Mouse (Mus musculus) spleen, adult 2 months (tissue): ENCODE data around the gene Smim15. TPM values are rescaled to one million over a fixed set of nuclear protein-coding genes. Genes with fewer than 3 reads are reported as not detected.

Source experiments
- DNase-seq, 2 experiments: peaks; one replicate each; pipeline versions ENCODE4 v3.0.0 to v3.0.0-alpha.2; 2012 to 2021; ENCODE audit warnings: low spot score in 2 of 2, low read depth in 1 of 2
- H3K27ac ChIP-seq: fragments of 200-500 bp; 2 replicates; pipeline ENCODE4 v1.5.1; 2012; ENCODE audit warnings: low read length, inconsistent platforms; ENCODE audit not compliant: insufficient read depth
- H3K27me3 ChIP-seq: fragments of 200-500 bp; 2 replicates; pipeline ENCODE4 v1.6.1; 2012; ENCODE audit warnings: mild to moderate bottlenecking, moderate library complexity, low read length, inconsistent platforms; ENCODE audit not compliant: control insufficient read depth, insufficient read depth
- H3K36me3 ChIP-seq: fragments of 200-500 bp; 2 replicates; pipeline ENCODE4 v1.6.1; 2012; ENCODE audit warnings: mild to moderate bottlenecking, low read length, inconsistent platforms; ENCODE audit not compliant: control insufficient read depth, insufficient read depth
- H3K4me1 ChIP-seq: fragments of 200-500 bp; 2 replicates; pipeline ENCODE4 v1.6.1; 2011; ENCODE audit warnings: inconsistent platforms; ENCODE audit not compliant: control insufficient read depth, insufficient read depth, insufficient read length
- H3K4me3 ChIP-seq: fragments of 200-500 bp; 2 replicates; pipeline ENCODE4 v1.5.1; 2011; ENCODE audit warnings: mild to moderate bottlenecking, inconsistent platforms; ENCODE audit not compliant: insufficient read depth, insufficient read length; ENCODE audit errors: extremely low read depth
- CTCF ChIP-seq: fragments of 200-500 bp; IDR thresholded peaks from 2 replicates; pipeline ENCODE4 v1.5.1; 2011; ENCODE audit warnings: mild to moderate bottlenecking, inconsistent platforms; ENCODE audit not compliant: insufficient read depth, insufficient read length, insufficient replicate concordance; ENCODE audit errors: extremely low read depth
- POLR2A ChIP-seq: fragments of 200-500 bp; IDR thresholded peaks from 2 replicates; pipeline ENCODE4 v1.6.1; 2011; ENCODE audit warnings: low read depth, low read length, inconsistent platforms
- WGBS: fragments of 180-500 bp; shearing (Covaris S2); methylation state at CpG from one replicate; pipeline ENCODE4 v1.1.7; 2018; 5-methylcytosine and 5-hydroxymethylcytosine counted together
- polyA plus RNA-seq: library from polyadenylated mRNA; depleted of rRNA; stranded (reverse); fragments of >200 nt; gene quantifications from 2 replicates; pipeline ENCODE4 v1.2.3, GENCODE M21; 2012

The Smim15 gene
- polyA plus RNA-seq, 1 experiment = 4.3 TPM

- TF ChIP-seq POLR2A = no peak
- Histone ChIP-seq H3K4me1 (peaks cover 2% of the 10 kb centered on the region; the same call in 1 of the 2 replicates), H3K36me3 (no peaks in the 10 kb centered on the region), H3K27ac (no peak overlapping the region), H3K4me3 (no peak overlapping the region), H3K27me3 (no peaks in the 10 kb centered on the region)
- DNase-seq = no peak
- WGBS = 88% methylated on average over 7 of the region's 7 CpGs
Observed at GRCm38 (mm10) chr13:108060286-108060885, 16.1 kb downstream of the Smim15 start.

GRCm38 (mm10) chr13:108060936-108061578 is 16.8 kb downstream of the Smim15 start:
- no peak overlapping the region for H3K27ac ChIP-seq
- WGBS = 85% methylated on average over 8 of the region's 8 CpGs

GRCm38 (mm10) chr13:108062900-108063299 is 18.7 kb downstream of the Smim15 start:
- 88% methylated on average over 5 of the region's 5 CpGs for whole genome bisulfite sequencing
- TF ChIP-seq POLR2A (no peak), CTCF (no peak)
- DNase-seq = no peak
- Histone ChIP-seq H3K27ac (no peak overlapping the region), H3K27me3 (no peaks in the 10 kb centered on the region), H3K4me3 (no peak overlapping the region), H3K36me3 (no peaks in the 10 kb centered on the region), H3K4me1 (no peaks in the 10 kb centered on the region)

More at GRCm38 (mm10) chr13:108060936-108061578, 16.8 kb downstream of the Smim15 start:
- no peaks in the 10 kb centered on the region for H3K27me3 ChIP-seq
- no peak for TF ChIP-seq POLR2A
- no peak for TF ChIP-seq CTCF
- no peaks in the 10 kb centered on the region for H3K36me3 ChIP-seq
- H3K4me3 ChIP-seq = no peak overlapping the region
- H3K4me1 ChIP-seq = peaks cover 2% of the 10 kb centered on the region; the same call in 1 of the 2 replicates
- no peak for DNase-seq

- Histone ChIP-seq H3K4me3 (no peak overlapping the region), H3K4me1 (no peaks in the 10 kb centered on the region), H3K36me3 (no peaks in the 10 kb centered on the region), H3K27me3 (no peaks in the 10 kb centered on the region), H3K27ac (no peak overlapping the region)
- TF ChIP-seq CTCF (no peak), POLR2A (no peak)
- no peak for DNase-seq
- 91% methylated on average over 11 of the region's 11 CpGs for WGBS
Observed at GRCm38 (mm10) chr13:108063374-108064134, 19.3 kb downstream of the Smim15 start.

GRCm38 (mm10) chr13:108064331-108064730 is 20.1 kb downstream of the Smim15 start:
- Histone ChIP-seq H3K4me1 (no peaks in the 10 kb centered on the region), H3K4me3 (no peak overlapping the region), H3K27me3 (no peaks in the 10 kb centered on the region), H3K36me3 (no peaks in the 10 kb centered on the region), H3K27ac (no peak overlapping the region)
- DNase-seq = no peak
- TF ChIP-seq POLR2A = no peak
- no peak for TF ChIP-seq CTCF
- 90% methylated on average over 6 of the region's 6 CpGs for WGBS

GRCm38 (mm10) chr13:108066021-108066420 is 21.8 kb downstream of the Smim15 start:
- Histone ChIP-seq H3K27me3 (no peaks in the 10 kb centered on the region), H3K4me3 (no peak overlapping the region), H3K36me3 (no peaks in the 10 kb centered on the region), H3K27ac (no peak overlapping the region), H3K4me1 (no peaks in the 10 kb centered on the region)
- DNase-seq = no peak
- WGBS = 36% methylated on average over 2 of the region's 2 CpGs
- TF ChIP-seq CTCF (no peak), POLR2A (no peak)
